Mouse (Mus musculus) forebrain, embryonic 16.5 days (tissue): ENCODE results near the gene Lrrc4. TPM values are rescaled to one million over a fixed set of nuclear protein-coding genes. Genes with fewer than 3 reads are reported as not detected.
A peak's percentile ranks its signal among the peaks of the same experiment; 100 is the strongest.

ENCODE experiments used
- ATAC-seq: fragments of 200-750 bp; cut with Nextera tagmentation; 2 replicates; pipeline ENCODE4 v1.8.0; 2017; ENCODE audit warnings: mild to moderate bottlenecking, moderate library complexity
- H3K27ac ChIP-seq: fragments of 300-500 bp; sonication (generic); 2 replicates; pipeline ENCODE4 v1.5.1; 2014; ENCODE audit warnings: low read length, control low read depth
- H3K27me3 ChIP-seq: fragments of 300-500 bp; sonication (generic); replicated peaks from 2 replicates; pipeline ENCODE4 v1.6.1; 2014; ENCODE audit warnings: low read length; ENCODE audit not compliant: control insufficient read depth, insufficient read depth
- H3K36me3 ChIP-seq: fragments of 300-500 bp; sonication (generic); 2 replicates; pipeline ENCODE4 v1.6.1; 2014; ENCODE audit not compliant: control insufficient read depth, insufficient read depth
- H3K4me1 ChIP-seq: fragments of 300-500 bp; sonication (generic); replicated peaks from 2 replicates; pipeline ENCODE4 v1.6.1; 2014; ENCODE audit warnings: low read length; ENCODE audit not compliant: control insufficient read depth, insufficient read depth
- H3K4me2 ChIP-seq: fragments of 300-500 bp; sonication (generic); 2 replicates; pipeline ENCODE4 v1.6.1; 2014; ENCODE audit warnings: mild to moderate bottlenecking, low read length, control low read depth
- H3K4me3 ChIP-seq: fragments of 300-500 bp; sonication (generic); replicated peaks from 2 replicates; pipeline ENCODE4 v1.5.1; 2014; ENCODE audit warnings: mild to moderate bottlenecking, low read length, control low read depth
- H3K9ac ChIP-seq: fragments of 300-500 bp; sonication (generic); replicated peaks from 2 replicates; pipeline ENCODE4 v1.6.1; 2014; ENCODE audit warnings: low read depth, low read length, control low read depth
- H3K9me3 ChIP-seq: fragments of 300-500 bp; sonication (generic); 2 replicates; pipeline ENCODE4 v1.6.1; 2016; ENCODE audit warnings: low read length; ENCODE audit not compliant: control insufficient read depth
- WGBS: fragments of 180-500 bp; shearing (Covaris S2); extraction: QIAGEN DNeasy Blood & Tissue Kit; methylation state at CpG from one replicate; pipeline ENCODE4 v1.1.7; 2014; 5-methylcytosine and 5-hydroxymethylcytosine counted together
- polyA plus RNA-seq: library from polyadenylated mRNA; unstranded; fragments of >200 nt; fragmentation: Nextera tagmentation; extraction: Ambion mirVana; gene quantifications from 2 replicates; pipeline ENCODE4 v1.2.1, GENCODE M21; 2015

Gene Lrrc4
- polyA plus RNA-seq, 1 experiment from 2014 or later = 8.4 TPM

DNA sequence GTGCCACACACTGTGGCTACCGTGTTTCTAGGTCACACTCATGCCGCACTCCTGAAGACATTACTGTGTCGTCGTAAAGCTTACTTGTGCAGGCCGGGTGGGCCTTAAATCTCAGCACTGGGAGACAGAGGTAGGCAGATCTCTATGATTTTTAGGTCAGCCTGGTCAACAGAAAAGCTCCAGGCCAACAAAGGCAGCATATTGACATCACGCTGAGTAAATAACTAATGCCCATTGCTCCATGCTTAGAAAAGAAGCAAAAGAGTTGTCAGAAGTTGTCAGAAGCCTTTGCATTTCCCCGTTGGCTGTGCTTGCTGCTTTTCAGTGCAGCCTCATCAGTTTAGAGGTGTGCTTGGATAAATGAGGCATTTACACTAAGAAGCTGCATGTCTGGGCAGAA is 94.9 kb downstream of the Lrrc4 start:
- Histone ChIP-seq H3K36me3 (no peaks in the 10 kb centered on the region), H3K4me2 (no peak overlapping the region), H3K4me3 (no peak overlapping the region), H3K9ac (no peak overlapping the region), H3K27ac (no peak overlapping the region), H3K27me3 (no peaks in the 10 kb centered on the region), H3K4me1 (no peaks in the 10 kb centered on the region), H3K9me3 (no peaks in the 10 kb centered on the region)
- 66% methylated on average over 7 of the region's 7 CpGs for WGBS
- no peak for ATAC-seq

GRCm38 (mm10) chr6:28735116-28735515 is 96.4 kb downstream of the Lrrc4 start:
- H3K9me3 ChIP-seq = no peaks in the 10 kb centered on the region
- WGBS = 82% methylated on average over 9 of the region's 9 CpGs
- ATAC-seq = no peak
- no peak overlapping the region for H3K9ac ChIP-seq
- H3K27me3 ChIP-seq = no peaks in the 10 kb centered on the region
- no peak overlapping the region for H3K27ac ChIP-seq
- no peak overlapping the region for H3K4me2 ChIP-seq
- H3K36me3 ChIP-seq = no peaks in the 10 kb centered on the region
- no peaks in the 10 kb centered on the region for H3K4me1 ChIP-seq
- H3K4me3 ChIP-seq = no peak overlapping the region

DNA sequence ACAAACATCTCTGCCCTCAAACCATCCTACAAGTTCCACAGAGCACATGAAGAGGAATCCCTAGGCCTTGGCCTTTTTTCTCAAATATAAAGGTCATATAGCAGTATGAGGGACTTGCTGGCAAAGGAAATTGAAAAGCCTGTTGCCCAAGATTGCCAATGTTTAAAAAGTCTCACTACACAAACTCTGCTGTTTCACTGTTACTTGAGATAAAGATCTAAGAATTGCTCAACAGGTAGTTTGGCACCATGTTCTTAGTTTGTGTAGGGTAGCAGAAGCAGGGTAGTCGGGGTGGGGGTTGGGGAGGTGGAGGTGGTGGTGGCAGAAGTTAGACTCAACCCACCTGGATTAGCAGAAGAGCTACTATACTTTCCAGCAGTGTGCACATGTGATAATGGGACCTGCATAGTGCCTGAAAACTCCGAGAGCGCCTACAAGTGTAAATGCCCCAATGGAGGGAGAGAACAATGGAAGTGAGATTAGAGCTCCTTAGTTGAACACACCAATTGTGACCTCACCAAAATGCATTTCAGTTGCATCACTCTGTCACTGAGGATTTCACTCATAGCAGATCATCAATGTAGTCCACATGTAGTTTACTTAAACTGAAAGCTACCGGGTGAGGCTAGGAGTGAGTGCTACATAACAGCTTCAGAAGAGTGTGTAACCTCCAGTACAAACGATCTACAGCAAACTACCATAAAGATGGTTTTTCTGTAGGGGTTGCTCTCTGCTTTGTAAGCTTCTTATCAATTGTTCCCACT is 97.5 kb downstream of the Lrrc4 start:
- WGBS = 77% methylated on average over 5 of the region's 5 CpGs
- H3K27me3 ChIP-seq = no peaks in the 10 kb centered on the region
- H3K36me3 ChIP-seq = no peaks in the 10 kb centered on the region
- ATAC-seq = no peak
- H3K4me3 ChIP-seq = no peak overlapping the region
- H3K4me1 ChIP-seq = peaks cover 6% of the 10 kb centered on the region
- H3K9ac ChIP-seq = no peak overlapping the region
- H3K4me2 ChIP-seq = no peak overlapping the region
- no peak overlapping the region for H3K27ac ChIP-seq
- no peaks in the 10 kb centered on the region for H3K9me3 ChIP-seq

- H3K9ac ChIP-seq = no peak overlapping the region
- no peak overlapping the region for H3K4me3 ChIP-seq
- H3K27me3 ChIP-seq = no peaks in the 10 kb centered on the region
- no peaks in the 10 kb centered on the region for H3K36me3 ChIP-seq
- H3K27ac ChIP-seq = no peak overlapping the region
- ATAC-seq = no peak
- H3K4me2 ChIP-seq = no peak overlapping the region
- 91% methylated on average over 6 of the region's 6 CpGs for WGBS
- H3K9me3 ChIP-seq = no peaks in the 10 kb centered on the region
- H3K4me1 ChIP-seq = peaks cover 10% of the 10 kb centered on the region
These were observed 100.3 kb downstream of the Lrrc4 start for GRCm38 (mm10) chr6:28731246-28731645.

DNA sequence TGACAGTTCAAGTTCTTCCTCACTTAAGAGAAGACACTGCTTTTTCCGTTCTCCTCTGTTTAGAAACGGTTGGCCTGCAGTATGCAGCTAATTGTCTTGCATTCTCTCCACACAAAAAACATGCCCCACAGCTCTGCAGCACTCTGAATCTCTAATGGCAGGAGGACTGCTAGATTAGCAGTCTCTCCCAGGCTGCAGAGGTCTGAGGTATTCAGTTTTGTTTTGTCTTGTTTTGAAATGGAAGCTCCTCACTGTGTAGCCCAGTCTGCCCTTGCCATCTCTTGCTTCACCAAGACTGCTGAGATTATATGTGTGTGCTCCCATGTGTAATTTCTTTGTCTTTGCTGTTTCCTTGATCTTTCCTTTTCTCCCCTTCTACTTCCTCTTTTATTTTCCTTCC is 101.9 kb downstream of the Lrrc4 start:
- H3K4me3 ChIP-seq = no peak overlapping the region
- H3K27ac ChIP-seq = no peak overlapping the region
- no peak overlapping the region for H3K9ac ChIP-seq
- peak; percentile 52 for ATAC-seq
- H3K4me1 ChIP-seq = peaks cover 10% of the 10 kb centered on the region
- H3K27me3 ChIP-seq = no peaks in the 10 kb centered on the region
- WGBS = 5% methylated on average over 2 of the region's 2 CpGs
- H3K4me2 ChIP-seq = no peak overlapping the region
- H3K9me3 ChIP-seq = no peaks in the 10 kb centered on the region
- H3K36me3 ChIP-seq = no peaks in the 10 kb centered on the region

- no peaks in the 10 kb centered on the region for H3K36me3 ChIP-seq
- H3K9ac ChIP-seq = no peak overlapping the region
- no peaks in the 10 kb centered on the region for H3K9me3 ChIP-seq
- no peak overlapping the region for H3K27ac ChIP-seq
- H3K4me1 ChIP-seq = peaks cover 10% of the 10 kb centered on the region
- no peak overlapping the region for H3K4me2 ChIP-seq
- ATAC-seq = peak; percentile 33; the same call in 1 of the 2 replicates
- WGBS = 12% methylated on average over 3 of the region's 3 CpGs
- H3K27me3 ChIP-seq = no peaks in the 10 kb centered on the region
- H3K4me3 ChIP-seq = no peak overlapping the region
These were observed 102.3 kb downstream of the Lrrc4 start for GRCm38 (mm10) chr6:28729236-28729635.

DNA sequence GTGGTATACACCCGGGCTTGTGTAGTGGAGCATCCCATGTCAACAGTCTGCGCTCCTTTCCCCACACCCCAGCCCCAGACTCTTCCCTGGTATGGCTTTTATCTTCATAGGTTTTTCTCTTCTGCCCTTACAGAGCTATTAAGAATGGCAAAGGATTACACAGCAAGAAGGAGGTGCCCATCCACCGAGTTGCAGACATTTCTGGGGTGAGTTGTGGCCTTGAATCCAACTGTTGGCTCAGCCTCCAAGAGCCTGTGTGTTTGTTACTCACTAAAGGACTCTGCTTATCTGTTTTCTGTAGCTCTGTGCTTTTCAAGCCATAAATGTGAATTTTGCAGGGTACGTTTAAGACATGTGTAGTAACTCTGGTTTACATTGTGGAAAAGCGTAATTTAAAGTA is 106.8 kb downstream of the Lrrc4 start:
- Histone ChIP-seq H3K4me2 (no peak overlapping the region), H3K27me3 (no peaks in the 10 kb centered on the region), H3K4me3 (no peak overlapping the region), H3K9ac (no peak overlapping the region), H3K9me3 (no peaks in the 10 kb centered on the region), H3K36me3 (no peaks in the 10 kb centered on the region), H3K4me1 (peaks cover 9% of the 10 kb centered on the region), H3K27ac (no peak overlapping the region)
- ATAC-seq = no peak
- 53% methylated on average over 5 of the region's 5 CpGs for WGBS

GRCm38 (mm10) chr6:28723059-28723458 is 108.5 kb downstream of the Lrrc4 start:
- H3K36me3 ChIP-seq = no peaks in the 10 kb centered on the region
- H3K4me1 ChIP-seq = no peaks in the 10 kb centered on the region
- no peak overlapping the region for H3K4me2 ChIP-seq
- no peak overlapping the region for H3K9ac ChIP-seq
- WGBS = 13% methylated on average over 2 of the region's 2 CpGs
- H3K27me3 ChIP-seq = no peaks in the 10 kb centered on the region
- no peak overlapping the region for H3K27ac ChIP-seq
- no peaks in the 10 kb centered on the region for H3K9me3 ChIP-seq
- H3K4me3 ChIP-seq = no peak overlapping the region
- no peak for ATAC-seq

GRCm38 (mm10) chr6:28720391-28721171 is 111.0 kb downstream of the Lrrc4 start:
- Histone ChIP-seq H3K9ac (no peak overlapping the region), H3K4me3 (no peak overlapping the region), H3K9me3 (no peaks in the 10 kb centered on the region), H3K4me2 (no peak overlapping the region), H3K27me3 (no peaks in the 10 kb centered on the region), H3K4me1 (peaks cover 6% of the 10 kb centered on the region; the same call in 1 of the 2 replicates), H3K36me3 (no peaks in the 10 kb centered on the region), H3K27ac (no peak overlapping the region)
- 91% methylated on average over 9 of the region's 9 CpGs for WGBS
- ATAC-seq = no peak
